Mouse (Mus musculus): ENCODE results near the gene Ift140.

- TF ChIP-seq CTCF (IDR thresholded peaks at IDR 0.05; ENCODE audit: borderline replicate concordance, extremely low read depth, insufficient read depth, insufficient read length), result no peak
- no peak for TF ChIP-seq POLR2A (IDR thresholded peaks at IDR 0.05; ENCODE audit: borderline replicate concordance, extremely low read depth, insufficient read depth, insufficient read length, poor library complexity, severe bottlenecking)
These were observed 64.3 kb downstream of the Ift140 start for GRCm38 (mm10) chr17:25080210-25080609.
